Mouse (Mus musculus): Measurements from ENCODE around the gene St3gal5. TPM values are rescaled to one million over a fixed set of nuclear protein-coding genes. Genes with fewer than 3 reads are reported as not detected.

Gene St3gal5
- total RNA-seq, 2 experiments from 2014 or later, result 166 to 175 TPM

GRCm38 (mm10) chr6:72096217-72096616 lies 1.2 kb upstream of the St3gal5 start:
- DNase-seq (ENCODE audit: low spot score in 2 of 2), result no peak

- no peak for DNase-seq (ENCODE audit: low spot score in 2 of 2)
These were observed 723 bp upstream of the St3gal5 start for GRCm38 (mm10) chr6:72096669-72097068.

- DNase-seq (ENCODE audit: low spot score in 2 of 2), result peak in 1 of 2 experiments; percentile 28
These were observed 746 bp downstream of the St3gal5 start for GRCm38 (mm10) chr6:72098021-72098655.

DNA sequence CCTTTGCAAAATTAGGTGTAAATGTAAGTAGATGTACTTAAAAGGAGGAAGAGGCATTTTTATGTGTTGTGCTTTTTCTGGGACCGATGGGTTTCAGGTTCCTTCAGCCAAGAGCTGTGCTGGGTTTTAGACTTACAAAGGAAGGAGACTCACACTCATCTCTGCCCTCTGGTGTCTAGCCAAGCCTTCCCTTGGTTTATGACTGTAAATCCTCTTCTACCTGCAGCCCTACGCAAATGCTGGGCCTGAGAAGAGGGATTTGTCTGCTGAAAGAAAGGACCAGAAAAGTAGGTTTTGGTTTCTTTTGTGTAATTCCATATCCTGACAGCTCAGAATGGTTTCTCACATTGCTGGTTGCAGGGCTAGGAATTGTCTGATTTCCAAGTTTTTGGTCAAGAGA lies 1.3 kb downstream of the St3gal5 start:
- peak in 1 of 2 experiments; percentile 27 for DNase-seq (ENCODE audit: low spot score in 2 of 2)

DNA sequence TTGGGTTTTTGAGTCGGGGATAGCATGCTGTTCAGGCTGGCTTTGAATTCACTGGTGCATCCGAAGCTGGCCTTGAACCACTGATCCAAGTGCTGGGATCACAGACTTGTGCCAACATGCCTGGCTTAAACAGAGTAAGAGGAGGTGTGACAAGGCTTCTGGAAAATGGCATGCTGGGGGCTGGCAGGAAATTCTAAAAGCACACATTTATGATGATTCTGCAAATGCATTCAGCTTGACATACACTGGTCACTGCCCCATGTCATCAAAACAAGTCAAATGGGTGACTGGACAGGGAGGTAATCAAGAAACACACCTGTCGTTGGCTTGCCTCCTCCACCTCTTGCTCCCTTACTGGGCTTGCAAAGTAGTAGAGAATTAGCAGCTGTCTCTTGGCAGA lies 1.9 kb downstream of the St3gal5 start:
- DNase-seq (ENCODE audit: low spot score in 2 of 2), result no peak

GRCm38 (mm10) chr6:72100171-72100570 lies 2.8 kb downstream of the St3gal5 start:
- peak; percentile 66 to 77 for DNase-seq (ENCODE audit: low spot score in 2 of 2)

- DNase-seq (ENCODE audit: low spot score in 2 of 2), result no peak
These were observed 3.5 kb downstream of the St3gal5 start for GRCm38 (mm10) chr6:72100939-72101338.

- DNase-seq (ENCODE audit: low spot score in 2 of 2), result no peak
These were observed 4.0 kb downstream of the St3gal5 start for GRCm38 (mm10) chr6:72101386-72101785.

- no peak for DNase-seq (ENCODE audit: low spot score in 2 of 2)
These were observed 4.7 kb downstream of the St3gal5 start for GRCm38 (mm10) chr6:72102066-72102465.

DNA sequence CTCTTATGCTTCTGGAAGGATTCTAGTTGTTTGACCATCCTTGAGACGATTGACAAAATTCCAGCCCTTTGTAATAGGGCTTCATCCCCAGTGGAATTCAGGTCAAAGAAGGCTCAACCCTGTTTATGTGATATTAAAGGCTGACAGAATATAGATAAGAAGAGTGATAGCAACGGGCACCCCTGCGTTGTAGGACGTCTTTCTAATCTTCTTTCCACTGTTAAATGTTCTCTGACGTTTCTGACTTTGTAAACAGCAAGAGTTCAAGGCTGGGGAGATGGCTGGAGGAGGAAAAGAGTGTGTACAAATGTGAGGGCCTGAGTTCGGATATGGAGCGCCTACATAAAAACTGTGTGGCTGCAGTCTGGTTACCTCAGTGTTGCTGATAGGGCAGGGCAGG lies 7.1 kb downstream of the St3gal5 start:
- no peak for DNase-seq (ENCODE audit: low spot score in 2 of 2)

- DNase-seq (ENCODE audit: low spot score in 2 of 2), result peak in 1 of 2 experiments; percentile 48
These were observed 11.8 kb downstream of the St3gal5 start for GRCm38 (mm10) chr6:72108941-72109892.

GRCm38 (mm10) chr6:72110577-72110976 lies 13.2 kb downstream of the St3gal5 start:
- DNase-seq (ENCODE audit: low spot score in 2 of 2), result no peak

DNA sequence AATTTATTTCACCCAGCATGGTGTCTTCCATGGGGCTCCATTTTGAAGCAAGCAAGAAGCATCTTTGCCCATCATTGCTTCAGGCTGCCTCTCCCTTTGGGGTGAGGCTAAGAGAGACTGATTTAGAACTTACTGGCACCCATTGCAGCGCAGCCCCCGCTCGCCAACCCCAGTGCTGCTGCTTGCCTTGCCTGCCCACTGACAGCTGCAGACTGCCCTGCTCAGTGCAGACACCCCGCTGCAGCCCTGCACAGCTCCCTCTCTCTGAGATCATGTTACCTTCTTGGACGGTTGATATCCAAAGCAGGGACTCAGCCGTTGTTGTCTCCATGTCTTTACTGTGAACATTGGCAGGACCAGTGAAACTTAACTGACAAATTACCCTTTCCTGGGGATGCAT lies 15.2 kb downstream of the St3gal5 start:
- peak; percentile 56 to 69 for DNase-seq (ENCODE audit: low spot score in 2 of 2)

- DNase-seq (ENCODE audit: low spot score in 2 of 2), result no peak
These were observed 15.8 kb downstream of the St3gal5 start for GRCm38 (mm10) chr6:72113093-72113702.

GRCm38 (mm10) chr6:72114902-72115301 lies 17.5 kb downstream of the St3gal5 start:
- no peak for DNase-seq (ENCODE audit: low spot score in 2 of 2)

DNA sequence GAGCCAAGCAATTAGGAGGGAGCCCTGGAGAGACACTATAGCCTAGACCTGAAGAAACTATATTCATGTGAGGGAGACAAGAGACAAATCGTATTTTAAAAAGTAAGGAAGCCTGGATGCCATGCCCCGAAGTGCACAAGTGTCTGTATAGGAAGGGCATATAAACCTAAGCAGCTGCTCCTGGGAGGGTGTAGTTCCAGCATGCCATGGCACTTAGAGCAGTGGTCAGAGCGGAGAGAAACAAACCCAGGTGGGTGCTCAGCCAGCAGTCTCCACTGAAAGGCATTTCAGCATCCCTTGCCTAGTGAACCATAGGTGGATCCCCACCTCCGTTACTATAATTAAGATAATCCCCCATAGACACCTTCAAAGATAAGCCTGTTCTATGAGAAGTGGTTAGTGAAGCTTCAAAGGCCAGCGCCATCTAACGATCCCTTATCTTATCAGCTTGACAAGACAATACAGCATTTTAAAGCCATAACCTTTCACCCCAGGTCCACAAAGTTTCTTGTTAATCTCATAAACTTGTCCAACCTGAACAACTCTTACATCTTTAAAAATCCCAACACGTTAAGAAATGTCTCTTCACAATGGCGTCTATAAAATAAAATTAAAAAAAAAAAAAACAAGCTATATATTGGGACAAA lies 20.1 kb downstream of the St3gal5 start:
- DNase-seq (ENCODE audit: low spot score in 2 of 2), result no peak

DNA sequence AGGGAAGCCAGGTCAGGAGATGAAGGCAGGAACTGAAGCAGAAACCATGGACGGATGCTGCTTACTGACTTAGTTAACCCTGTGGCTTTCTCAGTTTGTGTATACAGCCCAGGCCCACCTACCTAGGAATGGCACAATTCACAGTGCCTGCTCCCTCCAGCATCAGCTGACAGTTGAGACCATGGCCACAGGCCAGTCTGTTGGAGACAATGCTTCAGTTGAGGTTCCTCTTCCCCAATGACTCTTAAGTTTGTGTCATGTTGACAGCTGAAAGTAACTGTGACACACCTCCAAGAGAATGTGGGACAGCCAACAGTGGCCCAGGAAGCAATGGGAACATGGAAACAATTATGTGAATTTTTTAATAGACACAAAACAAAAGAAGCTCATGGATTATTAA lies 22.5 kb downstream of the St3gal5 start:
- DNase-seq (ENCODE audit: low spot score in 2 of 2), result no peak

GRCm38 (mm10) chr6:72121301-72121700 lies 23.9 kb downstream of the St3gal5 start:
- no peak for DNase-seq (ENCODE audit: low spot score in 2 of 2)

DNA sequence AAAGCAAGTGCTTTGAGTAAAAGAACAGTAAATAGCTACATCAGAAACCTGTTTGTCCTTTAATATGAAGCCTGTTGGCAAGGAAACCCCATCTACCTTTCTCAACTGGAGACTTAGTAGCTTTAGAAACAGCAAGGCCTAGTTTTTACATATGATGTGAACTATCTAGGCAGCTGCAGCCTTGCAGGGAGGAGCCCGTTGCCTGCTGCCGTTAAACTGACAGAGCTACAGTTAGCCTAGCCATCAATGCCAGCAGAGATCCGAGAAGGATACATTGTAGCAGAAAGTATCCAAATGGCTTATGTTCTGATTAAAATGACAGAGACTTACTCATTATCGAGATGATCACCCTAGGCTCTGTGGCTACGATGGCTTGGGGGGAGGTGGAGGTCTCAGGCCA lies 25.1 kb downstream of the St3gal5 start:
- DNase-seq (ENCODE audit: low spot score in 2 of 2), result no peak

DNA sequence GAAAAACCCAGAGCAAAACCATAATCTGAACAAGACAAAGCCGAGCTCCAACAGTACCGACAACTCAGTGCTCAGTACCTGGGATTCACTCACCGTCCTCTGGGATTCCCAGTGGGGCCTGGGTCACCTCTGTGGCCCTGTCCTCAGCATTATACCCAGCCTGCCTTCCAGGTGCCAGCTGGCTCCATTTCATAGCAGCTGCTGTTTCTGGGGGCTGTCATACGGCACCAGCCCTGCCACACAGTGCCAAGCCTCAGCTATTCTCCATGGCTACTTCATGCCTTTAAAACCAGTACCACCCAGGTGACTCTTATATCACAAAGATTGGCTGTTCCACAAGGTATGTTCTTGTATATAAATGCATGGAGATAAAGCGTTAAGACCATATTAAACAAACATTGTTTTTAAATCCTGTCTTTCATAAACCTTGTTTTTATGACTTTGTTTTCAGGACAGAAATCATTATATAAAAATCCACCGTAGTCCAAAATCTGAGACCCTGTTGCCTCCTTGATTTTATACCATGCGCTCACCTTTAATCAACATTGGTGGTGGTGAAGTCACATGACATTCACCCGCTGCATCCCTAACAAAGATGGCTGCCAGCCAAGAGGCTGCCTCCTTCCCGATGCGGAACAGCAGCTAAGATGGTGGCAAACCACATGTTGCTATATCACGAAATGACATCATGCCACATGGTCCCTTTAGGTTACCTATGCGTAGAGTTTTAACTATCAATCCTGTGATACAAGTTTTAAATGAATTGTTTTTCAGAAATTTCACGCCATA lies 27.1 kb downstream of the St3gal5 start:
- no peak for DNase-seq (ENCODE audit: low spot score in 2 of 2)

All from left cerebral cortex, adult 18-20 months (tissue).